Mouse (Mus musculus): ENCODE results near the gene Lgsn. TPM values are rescaled to one million over a fixed set of nuclear protein-coding genes. Genes with fewer than 3 reads are reported as not detected.
A peak's percentile ranks its signal among the peaks of the same experiment; 100 is the strongest.

Lgsn gene
- polyA plus RNA-seq, 1 experiment, result not detected

- H3K4me3 ChIP-seq (ENCODE audit: extremely low read depth, insufficient read depth, insufficient read length), result no peak overlapping the region
- no peaks in the 10 kb centered on the region for H3K4me1 ChIP-seq (ENCODE audit: control insufficient read depth, insufficient read depth, insufficient read length)
- peak in 1 of 2 experiments; percentile 9 for DNase-seq (ENCODE audit: low read depth in 1 of 2, low spot score in 2 of 2)
- under 1% methylated on average over 5 of the region's 5 CpGs for WGBS
- TF ChIP-seq CTCF (IDR thresholded peaks at IDR 0.05; ENCODE audit: extremely low read depth, insufficient read depth, insufficient read length, insufficient replicate concordance) (no peak), POLR2A (IDR thresholded peaks at IDR 0.05; ENCODE audit: low read depth, low read length) (no peak)
- H3K36me3 ChIP-seq (ENCODE audit: control insufficient read depth, insufficient read depth, low read length), result no peaks in the 10 kb centered on the region
- H3K27me3 ChIP-seq (ENCODE audit: control insufficient read depth, insufficient read depth, low read length), result no peaks in the 10 kb centered on the region
- no peak overlapping the region for H3K27ac ChIP-seq (ENCODE audit: insufficient read depth, low read length)
These were observed 33.9 kb downstream of the Lgsn start for GRCm38 (mm10) chr1:31210144-31210543.

DNA sequence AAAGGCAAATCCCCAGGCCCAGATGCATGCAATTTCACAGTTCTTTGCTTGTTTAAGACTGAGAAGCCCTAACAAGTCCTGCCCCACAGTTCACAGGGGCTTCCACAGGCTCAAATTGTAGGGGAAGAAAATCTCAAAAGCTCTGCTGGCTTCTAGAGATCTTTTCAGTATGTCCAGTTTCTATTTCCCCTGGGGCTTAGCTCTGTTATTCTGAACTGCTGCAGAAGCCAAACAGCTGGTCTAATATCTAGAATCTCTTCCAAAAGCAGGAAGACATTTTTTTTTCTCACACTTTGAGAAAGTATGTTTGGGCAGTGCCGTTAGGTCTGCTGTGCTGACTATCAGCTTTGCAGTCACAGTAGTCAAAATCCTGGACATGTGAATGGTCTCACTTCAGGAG lies 38.6 kb downstream of the Lgsn start:
- H3K36me3 ChIP-seq (ENCODE audit: control insufficient read depth, insufficient read depth, low read length), result no peaks in the 10 kb centered on the region
- no peaks in the 10 kb centered on the region for H3K27me3 ChIP-seq (ENCODE audit: control insufficient read depth, insufficient read depth, low read length)
- H3K27ac ChIP-seq (ENCODE audit: insufficient read depth, low read length), result no peak overlapping the region
- H3K4me3 ChIP-seq (ENCODE audit: extremely low read depth, insufficient read depth, insufficient read length), result no peak overlapping the region
- no peaks in the 10 kb centered on the region for H3K4me1 ChIP-seq (ENCODE audit: control insufficient read depth, insufficient read depth, insufficient read length)
- whole genome bisulfite sequencing, result 77% methylated on average over 1 of the region's 1 CpGs
- no peak for DNase-seq (ENCODE audit: low read depth in 1 of 2, low spot score in 2 of 2)
- no peak for TF ChIP-seq CTCF (IDR thresholded peaks at IDR 0.05; ENCODE audit: extremely low read depth, insufficient read depth, insufficient read length, insufficient replicate concordance)
- TF ChIP-seq POLR2A (IDR thresholded peaks at IDR 0.05; ENCODE audit: low read depth, low read length), result no peak

- no peak for TF ChIP-seq CTCF (IDR thresholded peaks at IDR 0.05; ENCODE audit: extremely low read depth, insufficient read depth, insufficient read length, insufficient replicate concordance)
- no peak for TF ChIP-seq POLR2A (IDR thresholded peaks at IDR 0.05; ENCODE audit: low read depth, low read length)
- 92% methylated on average over 4 of the region's 4 CpGs for WGBS
- no peak overlapping the region for H3K27ac ChIP-seq (ENCODE audit: insufficient read depth, low read length)
These were observed 44.5 kb downstream of the Lgsn start for GRCm38 (mm10) chr1:31220599-31221250.

GRCm38 (mm10) chr1:31222564-31222963 lies 46.4 kb downstream of the Lgsn start, which contains the start of the genes 4931428L18Rik and Pih1d3:
TSS of gene 4931428L18Rik (minus strand) at chr1:31222684.
TSS of gene Pih1d3 (plus strand) at chr1:31222838.
- TF ChIP-seq CTCF (IDR thresholded peaks at IDR 0.05; ENCODE audit: extremely low read depth, insufficient read depth, insufficient read length, insufficient replicate concordance) (no peak), POLR2A (IDR thresholded peaks at IDR 0.05; ENCODE audit: low read depth, low read length) (no peak)
- 59% methylated on average over 7 of the region's 7 CpGs for WGBS
- Histone ChIP-seq H3K4me1 (ENCODE audit: control insufficient read depth, insufficient read depth, insufficient read length) (no peaks in the 10 kb centered on the region), H3K27ac (ENCODE audit: insufficient read depth, low read length) (no peak within 1 kb of the TSS), H3K36me3 (ENCODE audit: control insufficient read depth, insufficient read depth, low read length) (no peaks in the 10 kb centered on the region), H3K4me3 (ENCODE audit: extremely low read depth, insufficient read depth, insufficient read length) (no peak within 1 kb of the TSS), H3K27me3 (ENCODE audit: control insufficient read depth, insufficient read depth, low read length) (no peaks in the 10 kb centered on the region)
- no peak for DNase-seq (ENCODE audit: low read depth in 1 of 2, low spot score in 2 of 2)

More at GRCm38 (mm10) chr1:31220599-31221250, 44.5 kb downstream of the Lgsn start:
- H3K36me3 ChIP-seq (ENCODE audit: control insufficient read depth, insufficient read depth, low read length), result no peaks in the 10 kb centered on the region
- H3K27me3 ChIP-seq (ENCODE audit: control insufficient read depth, insufficient read depth, low read length), result no peaks in the 10 kb centered on the region
- no peak overlapping the region for H3K4me3 ChIP-seq (ENCODE audit: extremely low read depth, insufficient read depth, insufficient read length)
- no peak for DNase-seq (ENCODE audit: low read depth in 1 of 2, low spot score in 2 of 2)
- H3K4me1 ChIP-seq (ENCODE audit: control insufficient read depth, insufficient read depth, insufficient read length), result no peaks in the 10 kb centered on the region

DNA sequence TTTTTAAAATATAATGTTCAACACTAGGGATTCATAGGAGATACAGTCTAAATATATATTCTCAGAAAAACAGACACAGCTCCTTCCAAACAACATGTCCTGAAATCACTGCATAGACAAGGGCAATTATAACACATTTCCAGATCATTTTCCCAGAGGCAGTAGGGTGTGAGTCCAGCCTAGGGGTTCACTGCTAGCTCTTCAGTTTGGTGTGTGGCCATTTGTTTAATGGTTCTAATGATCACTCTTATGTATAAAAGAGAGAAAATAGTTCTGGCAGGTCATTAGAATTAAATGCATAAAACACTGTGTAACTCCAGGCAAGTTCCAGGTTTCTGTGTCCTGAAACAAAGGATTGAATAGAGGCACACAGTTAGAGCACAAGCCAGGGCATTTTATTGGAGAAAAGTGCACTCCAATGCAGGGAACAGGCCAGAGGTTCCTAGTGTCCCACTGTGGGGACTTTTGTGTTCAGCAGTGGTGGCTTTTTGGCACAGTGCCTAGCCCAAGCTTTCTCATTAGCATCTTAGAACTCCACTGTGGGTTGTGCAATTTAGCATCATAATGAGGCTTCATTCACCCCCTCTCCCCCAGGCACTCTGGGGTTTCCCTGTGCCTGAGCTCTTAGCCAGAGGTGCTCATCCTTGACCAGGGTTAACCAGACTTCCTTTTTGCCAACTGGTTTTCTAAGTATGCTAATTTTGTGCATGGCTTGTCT lies 57.3 kb downstream of the Lgsn start:
- Histone ChIP-seq H3K36me3 (ENCODE audit: control insufficient read depth, insufficient read depth, low read length) (no peaks in the 10 kb centered on the region), H3K27me3 (ENCODE audit: control insufficient read depth, insufficient read depth, low read length) (no peaks in the 10 kb centered on the region), H3K4me1 (ENCODE audit: control insufficient read depth, insufficient read depth, insufficient read length) (no peaks in the 10 kb centered on the region), H3K27ac (ENCODE audit: insufficient read depth, low read length) (no peak overlapping the region), H3K4me3 (ENCODE audit: extremely low read depth, insufficient read depth, insufficient read length) (no peak overlapping the region)
- no peak for DNase-seq (ENCODE audit: low read depth in 1 of 2, low spot score in 2 of 2)
- TF ChIP-seq POLR2A (IDR thresholded peaks at IDR 0.05; ENCODE audit: low read depth, low read length) (no peak), CTCF (IDR thresholded peaks at IDR 0.05; ENCODE audit: extremely low read depth, insufficient read depth, insufficient read length, insufficient replicate concordance) (no peak)

Other genes starting within 250 kb of the Lgsn start
- not detected in 2 replicates for gene AC153137.1, start 198.4 kb upstream of the Lgsn start, polyA plus RNA-seq (2012; rRNA removed)
- gene 4931428L18Rik, start 46.3 kb downstream of the Lgsn start, polyA plus RNA-seq (2012; rRNA removed), result not detected in 2 replicates
- gene Pih1d3, start 46.4 kb downstream of the Lgsn start, polyA plus RNA-seq (2012; rRNA removed), result not detected in 2 replicates

Data from spleen, adult 2 months (tissue).